Mouse (Mus musculus): ENCODE results near the gene Gabarapl2.

Gene Gabarapl2

GRCm38 (mm10) chr8:111940171-111941100 is at the start of gene Gabarapl2:
TSS of gene Gabarapl2 (plus strand) at chr8:111940703.
- WGBS, result under 1% methylated on average over 65 of the region's 65 CpGs

- 86% methylated on average over 6 of the region's 6 CpGs for WGBS
These were observed 49.6 kb upstream of the Gabarapl2 start for GRCm38 (mm10) chr8:111890911-111891303.

- WGBS, result 52% methylated on average over 8 of the region's 8 CpGs
These were observed 48.5 kb upstream of the Gabarapl2 start for GRCm38 (mm10) chr8:111891983-111892382.

GRCm38 (mm10) chr8:111892615-111893014 is 47.9 kb upstream of the Gabarapl2 start:
- WGBS, result 84% methylated on average over 5 of the region's 5 CpGs

- whole genome bisulfite sequencing, result 88% methylated on average over 7 of the region's 7 CpGs
These were observed 45.5 kb upstream of the Gabarapl2 start for GRCm38 (mm10) chr8:111894955-111895354.

GRCm38 (mm10) chr8:111898586-111898985 is 41.9 kb upstream of the Gabarapl2 start:
- 49% methylated on average over 10 of the region's 10 CpGs for WGBS

- 70% methylated on average over 5 of the region's 5 CpGs for WGBS
These were observed 38.4 kb upstream of the Gabarapl2 start for GRCm38 (mm10) chr8:111902080-111902479.

- 75% methylated on average over 7 of the region's 8 CpGs for WGBS
These were observed 34.9 kb upstream of the Gabarapl2 start for GRCm38 (mm10) chr8:111905500-111906121.

- 7% methylated on average over 47 of the region's 47 CpGs for WGBS
These were observed 30.7 kb upstream of the Gabarapl2 start, which contains the start of gene Chst5 for GRCm38 (mm10) chr8:111909621-111910450. TSS of gene Chst5 (minus strand) at chr8:111910447.

GRCm38 (mm10) chr8:111911572-111911971 is 28.9 kb upstream of the Gabarapl2 start:
- 28% methylated on average over 7 of the region's 7 CpGs for WGBS

GRCm38 (mm10) chr8:111912860-111913432 is 27.6 kb upstream of the Gabarapl2 start:
- 71% methylated on average over 12 of the region's 12 CpGs for WGBS

- 97% methylated on average over 2 of the region's 2 CpGs for WGBS
These were observed 20.8 kb upstream of the Gabarapl2 start for GRCm38 (mm10) chr8:111919663-111920062.

- 88% methylated on average over 4 of the region's 4 CpGs for WGBS
These were observed 19.5 kb upstream of the Gabarapl2 start for GRCm38 (mm10) chr8:111920971-111921370.

GRCm38 (mm10) chr8:111923383-111923804 is 17.1 kb upstream of the Gabarapl2 start:
- 10% methylated on average over 10 of the region's 10 CpGs for WGBS

GRCm38 (mm10) chr8:111924976-111925375 is 15.5 kb upstream of the Gabarapl2 start:
- WGBS, result 89% methylated on average over 7 of the region's 7 CpGs

- WGBS, result 73% methylated on average over 8 of the region's 8 CpGs
These were observed 10.7 kb upstream of the Gabarapl2 start for GRCm38 (mm10) chr8:111929648-111930344.

GRCm38 (mm10) chr8:111931721-111932120 is 8.8 kb upstream of the Gabarapl2 start:
- 87% methylated on average over 16 of the region's 16 CpGs for WGBS

GRCm38 (mm10) chr8:111932580-111933336 is 7.7 kb upstream of the Gabarapl2 start:
- 31% methylated on average over 19 of the region's 19 CpGs for whole genome bisulfite sequencing

GRCm38 (mm10) chr8:111933348-111934076 is 7.0 kb upstream of the Gabarapl2 start, which contains the start of gene Tmem231:
TSS of gene Tmem231 (minus strand) at chr8:111933881.
- 1% methylated on average over 53 of the region's 53 CpGs for WGBS

Measured in cerebral cortex, adult 2 months (tissue).